Mouse (Mus musculus) left cerebral cortex, postnatal 36 days (tissue): Measurements from ENCODE around the gene Hsf2bp. TPM values are rescaled to one million over a fixed set of nuclear protein-coding genes. Genes with fewer than 3 reads are reported as not detected.
A peak's percentile ranks its signal among the peaks of the same experiment; 100 is the strongest.
"Not testable (repeated sequence)": the region's sequence is repeated elsewhere in the genome, so short reads cannot be mapped to it uniquely, and the experiment has no call there.

Source experiments
- DNase-seq, 2 experiments: peaks; one replicate each; pipeline ENCODE4 v3.0.0; 2021 to 2022; ENCODE audit warnings: low spot score in 2 of 2, mixed read lengths in 1 of 2
- intact Hi-C: fragments of 180-260 bp; cut with DNase I; formaldehyde crosslinking; loops from one replicate; pipeline ENCODE4 v1.15.1; 2025
- total RNA-seq, 2 experiments: library from RNA; stranded (reverse); gene quantifications; 2 replicates each; pipeline ENCODE4 v1.2.3; 2021

The Hsf2bp gene
- total RNA-seq, result 1 to 10 TPM in 1 of 2 experiments, under 1 TPM in 1; 0.64 to 1.4 TPM

DNA sequence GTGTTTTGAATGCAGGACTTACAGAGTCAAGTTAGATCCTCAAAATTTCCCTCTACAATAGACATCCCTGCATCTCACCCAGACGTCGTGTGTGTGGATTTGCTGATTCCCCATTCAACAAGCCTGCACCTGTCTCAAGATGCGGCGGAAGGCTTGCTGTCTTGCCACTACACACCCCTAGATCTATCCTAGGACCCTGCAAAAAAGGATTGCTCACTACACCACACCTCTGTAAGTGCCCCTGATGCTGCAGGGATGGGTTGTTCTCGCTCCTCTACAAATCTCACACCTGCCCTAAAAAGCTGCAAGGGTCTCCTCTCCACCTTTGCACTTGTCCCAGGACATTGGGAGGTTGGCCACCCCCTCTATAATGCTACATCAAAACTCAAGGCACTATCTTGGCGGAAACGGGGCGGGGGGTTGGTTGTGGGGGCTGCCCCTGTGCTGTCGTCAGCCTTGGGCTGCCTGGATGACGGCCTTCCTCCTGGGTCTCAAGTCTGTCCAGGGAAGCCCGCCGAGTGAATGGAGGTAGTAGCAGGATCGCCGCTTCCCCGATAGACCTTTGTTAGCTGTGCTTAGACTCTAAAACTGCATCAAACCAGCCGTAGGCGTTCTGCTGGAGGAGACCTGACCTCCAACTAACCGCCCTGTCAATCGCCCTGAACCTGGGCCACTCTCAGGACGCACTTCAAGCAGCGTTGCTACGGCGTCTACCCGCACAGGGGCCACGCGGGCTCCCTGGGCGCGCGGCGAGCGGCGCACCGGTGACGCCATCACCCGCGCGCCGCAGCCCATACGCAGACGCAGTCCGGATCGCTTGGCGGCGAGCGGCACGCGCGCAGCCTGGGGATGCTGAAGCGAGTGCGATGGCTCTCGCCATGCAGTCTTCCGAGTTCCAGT lies at the start of gene Hsf2bp, which contains the start of gene Rrp1b:
Gene Hsf2bp, minus strand, starts transcription at position 741 of the 900 bp plus-strand sequence.
Gene Rrp1b, plus strand, starts transcription at position 492 of the 900 bp plus-strand sequence.
- DNase-seq, result peak; percentile 81 to 82
- intact Hi-C loops, result loop anchor here (10.0 kb wide), 1 partner anchor 459 kb away; no protein-coding TSS in a partner anchor

DNA sequence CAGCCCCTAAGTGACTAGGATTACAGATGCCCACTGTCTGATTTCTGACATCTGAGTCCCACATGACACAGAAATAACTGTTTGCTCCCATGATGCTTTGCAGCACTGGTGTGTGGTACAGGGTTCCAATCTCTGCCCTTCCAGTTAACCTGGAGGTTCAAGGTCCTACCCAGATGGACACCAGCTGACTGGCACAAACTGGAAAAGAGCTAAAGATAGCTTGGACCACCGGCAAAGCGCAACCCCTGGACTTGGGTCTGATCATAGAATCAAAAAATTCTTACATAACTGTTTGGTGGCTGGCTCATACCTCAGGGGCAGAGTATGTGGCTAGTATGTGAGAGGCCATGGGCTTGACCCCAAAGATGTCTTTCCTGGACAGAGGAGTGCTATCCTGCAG lies 47.2 kb upstream of the Hsf2bp start:
- DNase-seq, result no peak
- intact Hi-C loops, result no loop called here

DNA sequence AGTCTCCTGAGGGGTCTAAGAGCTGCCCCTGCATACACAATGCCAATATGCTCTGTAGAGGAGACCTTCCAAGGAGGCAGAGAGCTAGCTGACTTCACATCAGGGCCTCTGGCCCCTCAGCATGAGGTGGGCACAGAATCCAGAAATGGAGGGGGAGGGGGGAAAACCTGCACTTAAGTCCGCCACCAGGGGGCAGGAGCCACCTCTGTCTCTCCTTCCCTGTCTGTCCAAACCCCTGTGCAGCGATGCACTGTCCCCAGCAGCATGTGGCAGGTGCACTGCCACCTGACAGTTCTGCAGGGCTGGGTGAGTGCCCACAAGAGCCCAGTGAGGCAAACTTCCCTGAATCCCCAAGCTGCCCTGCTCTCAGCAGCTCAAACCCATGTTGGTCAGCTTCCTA lies 39.0 kb upstream of the Hsf2bp start:
- intact Hi-C loops, result loop anchor here (5.0 kb wide), 1 partner anchor 132 kb away; no protein-coding TSS in a partner anchor
- DNase-seq, result peak in 1 of 2 experiments; percentile 40

DNA sequence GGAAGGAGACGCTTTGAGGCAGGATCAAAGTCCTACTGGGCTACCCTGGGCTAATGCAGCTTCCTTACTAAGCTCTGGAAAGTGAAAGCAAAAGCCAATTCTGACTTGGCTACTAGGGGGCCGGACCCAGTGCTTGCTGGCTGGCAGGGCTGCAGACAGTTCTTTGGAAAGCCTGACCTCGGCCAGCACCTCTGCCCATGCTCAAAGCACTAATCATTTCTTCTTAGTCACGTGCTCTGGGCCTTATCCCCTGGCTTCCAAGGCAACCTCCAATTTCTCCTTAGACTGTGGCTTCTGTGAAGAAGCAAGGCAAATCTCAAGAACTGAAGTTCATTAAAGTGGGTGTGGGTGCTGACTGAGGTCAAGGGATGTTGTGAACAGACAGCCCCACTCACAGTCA lies 38.5 kb upstream of the Hsf2bp start:
- no peak for DNase-seq
- intact Hi-C loops, result loop anchor here (5.0 kb wide), 1 partner anchor 133 kb away; no protein-coding TSS in a partner anchor

DNA sequence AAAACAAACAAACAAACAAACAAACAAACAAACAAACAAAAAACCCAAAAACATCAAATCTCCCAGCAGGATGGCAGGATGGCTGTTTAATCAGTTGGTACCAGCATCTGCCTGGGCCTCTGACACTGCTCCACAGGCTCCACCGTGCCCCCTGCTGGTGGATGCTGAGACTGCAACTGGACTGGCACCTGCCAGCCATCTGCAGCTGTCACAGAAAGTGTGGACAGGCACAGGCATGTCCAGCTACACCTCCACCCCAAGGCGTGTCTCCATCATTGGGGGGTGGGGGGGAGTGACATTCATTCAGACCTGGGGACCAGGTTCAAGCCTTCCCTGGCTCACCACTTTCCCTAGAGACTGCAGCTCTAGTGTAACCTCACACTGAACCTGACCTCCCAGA lies 37.2 kb upstream of the Hsf2bp start:
- intact Hi-C loops, result loop anchor here (1.0 kb wide), 1 partner anchor 45 kb away; no protein-coding TSS in a partner anchor
- DNase-seq, result peak; percentile 72 to 73

DNA sequence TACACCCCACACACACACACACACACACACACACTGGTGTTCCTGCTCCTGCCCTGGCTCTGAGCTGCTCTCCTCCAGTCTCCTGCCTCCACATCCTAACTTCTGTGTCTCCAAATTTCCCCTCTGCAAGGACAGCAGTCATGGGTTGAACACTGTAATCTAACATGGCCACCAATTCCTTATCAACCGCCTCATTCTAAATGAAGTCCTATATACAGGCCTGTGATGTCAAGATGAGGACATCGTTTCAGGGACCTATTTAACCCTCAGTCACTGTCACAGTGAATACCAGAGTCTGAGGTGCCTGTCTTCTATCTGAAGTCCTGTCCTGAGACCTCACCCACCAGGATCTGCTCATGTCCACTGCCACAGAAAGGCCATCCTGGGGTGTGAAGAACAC lies 32.7 kb upstream of the Hsf2bp start:
- DNase-seq, result no peak
- intact Hi-C loops, result no loop called here

DNA sequence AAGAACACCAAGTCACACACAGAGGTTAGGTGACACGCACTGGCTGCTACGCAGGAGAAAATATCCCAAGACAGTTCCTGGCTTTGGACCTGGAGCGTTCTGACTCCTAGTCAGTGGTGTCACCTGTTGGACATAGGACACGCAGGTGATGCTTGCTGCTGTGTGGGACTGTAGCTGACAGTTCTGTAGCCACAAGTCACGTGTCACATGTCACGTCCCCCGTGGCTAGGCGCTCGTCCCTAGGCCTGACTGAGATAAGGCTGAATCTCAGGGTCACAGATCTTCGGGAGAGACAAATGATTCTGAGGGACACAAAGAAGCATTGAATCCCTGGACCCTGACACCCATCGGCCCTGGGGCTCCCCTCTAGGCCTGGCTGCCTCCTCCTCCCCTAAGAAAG lies 32.2 kb upstream of the Hsf2bp start:
- DNase-seq, result no peak
- intact Hi-C loops, result no loop called here

DNA sequence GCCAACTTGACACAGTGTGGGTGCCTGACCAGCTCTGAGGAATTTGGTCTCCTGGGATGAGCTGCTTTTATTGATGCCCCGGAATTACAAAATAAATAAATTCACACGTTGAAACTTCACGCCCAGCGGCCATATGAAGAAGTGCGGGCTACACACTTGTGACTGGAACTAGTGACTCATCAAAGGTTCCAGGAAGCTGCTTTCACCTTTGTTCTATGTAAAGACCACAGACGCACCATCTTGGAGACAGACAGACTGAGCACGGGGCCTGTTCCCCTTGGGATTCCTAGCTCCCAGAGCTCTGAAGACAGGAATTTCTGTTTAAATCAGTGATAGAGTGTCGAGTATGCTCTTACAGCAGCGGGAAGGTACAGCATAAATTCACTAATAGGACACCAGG lies 31.4 kb upstream of the Hsf2bp start:
- DNase-seq, result no peak
- intact Hi-C loops, result no loop called here

DNA sequence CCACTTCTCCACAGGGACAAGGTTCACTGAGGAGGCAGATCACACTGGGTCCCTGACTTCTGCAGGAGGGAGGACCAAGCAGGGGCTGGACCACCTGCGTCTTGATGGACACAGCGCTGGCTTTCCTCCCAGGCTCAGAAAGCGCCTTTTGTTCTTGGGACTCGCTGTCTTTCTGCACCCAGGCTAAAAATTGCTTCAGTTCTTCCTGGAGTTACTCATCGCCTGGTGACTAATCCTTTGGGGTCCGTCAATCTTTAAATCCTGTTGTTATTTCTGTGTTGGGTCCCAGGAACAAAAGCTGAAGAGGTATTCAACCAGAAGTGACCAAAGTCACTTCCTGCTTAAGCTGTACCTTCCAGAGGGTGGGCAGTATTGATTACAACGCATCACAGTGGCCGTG lies 28.6 kb upstream of the Hsf2bp start:
- intact Hi-C loops, result not testable (repeated sequence)
- peak; percentile 28 to 32 for DNase-seq

DNA sequence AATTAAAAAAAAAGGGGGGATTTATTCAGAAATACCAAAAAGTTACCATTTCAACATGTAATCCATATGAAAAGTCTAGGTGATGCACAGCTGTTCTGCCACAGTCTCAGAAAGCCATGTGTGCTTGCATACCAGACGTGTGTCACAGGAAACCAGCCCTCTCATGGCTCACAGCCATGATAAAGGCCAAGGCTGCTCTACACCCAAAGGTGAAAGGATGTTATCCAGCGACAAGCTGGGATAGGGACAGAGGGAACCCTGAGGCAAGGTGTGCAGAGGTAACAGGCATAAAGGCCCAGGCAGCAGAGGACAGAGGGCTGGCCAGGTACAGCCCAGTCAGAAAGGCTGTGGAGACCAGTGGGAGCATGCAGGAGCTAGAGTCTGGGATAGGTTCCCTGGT lies 27.5 kb upstream of the Hsf2bp start:
- intact Hi-C loops, result no loop called here
- no peak for DNase-seq

DNA sequence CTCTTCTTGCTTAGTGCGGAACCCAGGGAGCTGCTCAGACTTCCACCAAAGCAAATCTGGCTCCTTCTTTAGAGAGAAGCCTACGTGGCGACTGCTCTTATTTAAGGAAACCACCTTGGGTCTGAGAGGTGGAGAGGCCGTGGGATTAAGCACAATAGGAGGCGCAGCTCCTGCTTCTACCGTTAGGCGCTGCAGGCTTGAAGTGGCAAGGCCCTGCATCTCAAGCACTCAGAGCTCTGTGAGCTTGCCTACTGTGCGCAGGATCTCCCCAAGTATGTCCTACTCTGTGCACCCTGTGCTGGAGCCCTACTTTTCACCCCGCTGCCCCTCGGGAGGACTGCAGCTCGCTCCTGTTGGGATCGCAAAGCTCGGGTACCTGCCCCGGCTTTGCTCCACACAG lies 25.1 kb upstream of the Hsf2bp start:
- intact Hi-C loops, result no loop called here
- DNase-seq, result no peak

DNA sequence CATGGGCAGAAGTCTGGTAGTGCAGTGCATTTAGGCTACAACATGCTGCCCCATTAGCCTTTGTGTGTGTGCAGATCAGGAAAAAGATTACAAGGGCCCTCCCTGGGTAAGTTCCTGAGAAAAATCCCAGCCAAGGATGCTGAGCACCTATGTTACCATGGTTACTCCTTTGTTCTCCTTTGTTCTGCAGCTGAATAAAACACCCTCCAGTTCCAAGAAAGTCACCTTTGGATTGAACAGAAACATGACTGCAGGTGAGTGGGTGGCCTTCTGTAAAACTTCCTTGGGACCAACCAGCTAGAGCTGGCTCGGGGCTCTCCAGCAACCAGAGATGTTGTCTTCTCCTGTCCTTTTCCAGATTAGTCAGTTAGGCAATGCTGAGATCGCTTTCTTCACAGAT lies 22.9 kb upstream of the Hsf2bp start:
- intact Hi-C loops, result no loop called here

DNA sequence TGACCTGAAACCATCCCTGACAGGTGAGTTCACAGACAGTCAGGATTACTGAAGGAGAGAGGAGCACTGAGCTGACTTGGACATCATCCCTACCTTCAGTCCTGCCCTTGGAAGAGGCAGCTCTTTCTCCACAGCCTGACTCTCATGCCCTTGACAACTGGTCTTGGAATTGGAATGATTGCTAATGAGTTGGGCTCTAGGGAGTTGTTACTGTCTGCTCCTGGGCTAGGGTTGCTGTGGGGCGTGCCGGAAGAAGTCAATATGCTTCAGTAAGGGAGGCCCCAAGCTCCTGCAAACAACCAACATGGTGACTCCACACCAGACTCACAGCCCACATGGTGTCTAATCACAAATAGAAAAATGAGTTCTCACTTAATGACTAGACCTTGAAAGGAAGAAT lies 21.7 kb upstream of the Hsf2bp start:
- intact Hi-C loops, result no loop called here
- DNase-seq, result no peak

More for the DNA sequence above, 22.9 kb upstream of the Hsf2bp start:
- DNase-seq, result no peak

DNA sequence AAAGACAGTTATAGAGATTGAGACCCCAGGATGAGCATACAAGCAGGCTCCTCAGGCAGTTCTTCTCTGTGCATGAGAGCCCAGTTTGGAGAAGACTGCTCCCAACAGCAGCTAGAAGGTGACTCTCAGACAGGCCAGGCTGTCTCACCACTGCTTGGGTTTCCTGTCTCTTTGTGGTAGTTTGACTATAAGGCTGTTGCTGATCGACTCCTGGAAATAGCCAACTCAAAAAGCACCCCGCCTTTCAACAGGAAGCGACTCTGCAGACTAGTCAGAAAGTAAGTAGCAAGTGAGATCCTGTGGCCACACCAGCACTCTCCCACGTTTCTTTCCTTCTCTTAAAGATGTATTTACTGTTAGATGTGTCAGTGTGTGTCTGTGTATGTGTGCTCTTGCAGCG lies 17.5 kb upstream of the Hsf2bp start:
- DNase-seq, result no peak
- intact Hi-C loops, result no loop called here

DNA sequence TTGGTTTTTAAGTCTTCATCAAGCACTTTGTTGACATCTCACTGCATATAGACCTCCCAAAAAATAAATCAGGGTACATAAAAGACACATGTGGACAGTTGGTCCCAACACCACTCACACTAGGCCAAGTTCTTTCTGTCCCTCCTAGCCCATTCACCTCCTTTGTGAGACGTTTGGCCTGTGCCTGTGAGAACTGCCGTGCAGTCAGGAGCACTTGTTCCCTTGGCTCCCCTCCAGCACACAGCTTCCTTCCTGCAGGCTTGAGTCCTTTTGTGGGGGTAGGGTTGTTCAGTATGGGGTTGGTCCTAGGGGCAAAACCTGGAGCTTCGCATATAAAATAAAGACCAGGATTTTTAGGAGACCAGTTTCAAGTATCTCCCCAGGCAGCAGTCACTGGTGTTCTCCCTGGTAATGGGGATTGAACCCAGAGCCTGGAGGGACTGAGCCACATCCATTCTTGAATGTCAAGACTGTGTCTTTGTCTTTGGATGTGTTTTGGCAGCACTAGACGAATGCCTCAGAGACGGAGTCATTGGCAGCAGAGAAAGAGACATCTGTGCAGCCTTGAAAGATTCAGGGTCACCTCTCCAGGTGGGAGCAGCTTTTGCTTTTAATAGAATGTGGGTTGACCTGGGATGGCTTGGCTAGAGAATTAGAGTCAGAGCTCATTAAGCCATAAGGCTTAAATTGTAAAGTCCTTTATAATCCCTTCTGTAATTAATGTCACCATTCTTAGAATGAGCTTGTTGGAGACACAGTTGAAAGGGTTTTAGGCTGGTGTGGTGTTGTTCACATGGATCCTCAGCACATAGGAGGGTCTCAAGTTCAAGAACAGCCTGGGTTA lies 16.3 kb upstream of the Hsf2bp start:
- no peak for DNase-seq
- intact Hi-C loops, result no loop called here

DNA sequence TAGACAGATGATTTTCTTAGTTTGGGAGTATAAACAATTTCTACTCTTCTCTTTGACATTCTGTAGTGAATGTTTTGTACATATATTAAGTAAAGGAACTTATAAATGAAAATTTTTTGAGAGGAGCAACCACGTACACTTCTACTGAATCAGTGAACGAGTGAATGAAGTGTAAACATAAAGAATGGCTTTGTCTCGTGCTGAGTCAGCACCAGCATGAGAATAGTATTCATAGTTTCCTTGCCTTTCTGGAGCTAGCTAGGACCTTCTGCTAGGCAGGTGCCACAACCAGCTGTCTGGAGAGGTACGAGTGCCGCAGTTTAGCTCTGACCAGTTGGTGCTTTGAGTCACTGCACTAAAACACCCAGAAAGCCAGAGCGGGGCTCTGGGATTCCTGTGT lies 14.5 kb upstream of the Hsf2bp start:
- DNase-seq, result no peak
- intact Hi-C loops, result no loop called here

DNA sequence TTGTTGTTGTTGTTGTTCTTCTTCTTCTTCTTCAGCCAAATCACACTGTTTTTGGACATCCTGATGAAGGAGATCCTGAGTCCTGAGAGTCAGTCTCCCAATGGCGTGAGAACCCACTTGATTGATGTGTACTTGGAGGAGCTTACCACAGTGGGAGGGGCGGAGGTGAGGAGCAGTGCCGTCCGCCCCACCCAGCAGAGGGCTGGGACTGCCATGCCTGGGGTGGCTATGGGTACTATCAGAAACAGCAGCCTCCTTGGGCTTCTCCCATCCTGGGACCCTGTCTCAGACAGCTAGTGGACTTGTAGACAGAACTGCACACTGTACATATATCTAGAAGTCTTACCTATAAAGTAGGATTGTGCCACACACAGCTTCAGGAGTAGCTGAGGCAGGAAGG lies 13.8 kb upstream of the Hsf2bp start:
- DNase-seq, result no peak
- intact Hi-C loops, result no loop called here

DNA sequence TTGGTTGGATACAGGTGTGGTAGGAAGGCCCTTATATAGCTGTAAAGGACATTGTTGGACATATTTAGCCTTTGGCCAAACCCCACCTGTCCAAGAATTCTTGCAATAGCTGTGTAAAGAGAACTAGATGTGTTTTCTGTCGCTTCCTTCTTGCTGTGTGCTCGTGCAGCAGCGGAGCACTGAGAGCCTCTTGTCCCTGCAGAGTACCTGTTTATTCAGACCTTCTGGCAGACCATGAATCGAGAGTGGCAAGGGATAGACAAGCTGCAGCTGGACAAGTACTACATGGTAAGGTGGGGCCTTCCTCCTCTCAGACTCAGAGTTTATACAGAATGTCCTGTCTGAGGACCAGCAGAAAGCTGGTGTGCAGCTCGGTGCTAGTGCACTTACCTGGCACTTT lies 12.2 kb upstream of the Hsf2bp start:
- DNase-seq, result no peak
- intact Hi-C loops, result no loop called here

DNA sequence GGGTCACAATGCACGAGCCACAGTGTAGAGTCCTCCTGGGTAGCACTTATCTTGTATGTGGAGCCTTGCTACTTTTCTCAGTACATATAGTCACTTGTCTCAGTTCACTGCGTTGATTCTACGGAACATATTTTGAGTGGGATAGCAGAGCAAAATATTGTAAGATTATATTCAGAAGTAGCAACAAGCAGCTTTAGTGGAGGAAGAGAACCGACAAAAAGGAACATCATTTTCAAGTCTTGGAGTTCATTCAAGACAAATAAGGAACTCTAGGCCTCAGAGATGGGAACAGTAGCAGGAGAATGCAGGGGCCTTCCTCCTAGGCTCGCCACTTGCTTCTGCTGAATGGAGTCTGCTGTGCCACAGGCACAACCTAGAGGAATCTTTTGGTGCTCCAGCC lies 10.4 kb upstream of the Hsf2bp start:
- intact Hi-C loops, result no loop called here
- DNase-seq, result peak in 1 of 2 experiments; percentile 22

DNA sequence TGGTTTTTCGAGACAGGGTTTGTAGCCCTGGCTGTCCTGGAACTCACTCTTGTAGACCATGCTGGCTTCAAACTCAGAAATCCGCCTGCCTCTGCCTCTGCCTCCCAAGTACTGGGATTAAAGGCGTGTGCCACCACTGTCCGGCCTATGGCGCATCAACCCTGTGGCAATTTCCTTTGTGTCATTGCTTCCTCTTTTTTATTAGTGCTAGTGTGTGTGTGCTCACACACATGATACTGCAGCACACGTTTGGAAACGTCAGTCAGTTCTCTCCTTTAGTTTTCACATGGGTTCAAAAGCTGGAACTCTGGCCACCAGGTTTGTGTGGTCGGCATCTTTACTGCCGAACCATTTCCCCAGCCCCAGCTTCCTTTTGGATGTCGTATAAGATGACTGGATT lies 4.1 kb upstream of the Hsf2bp start:
- DNase-seq, result no peak
- intact Hi-C loops, result no loop called here
